Mouse (Mus musculus): ENCODE measurements at regions not wholly inside any gene's neighbourhood (a gene's known extent, or its start where the extent isn't known, plus 50 kb on each side); places are given as distances from the start of the nearest gene placed in this dataset.

- DNase-seq: no peak
Observed at GRCm38 (mm10) chr13:59910179-59911071, 87.5 kb upstream of the Tut7 start.

DNA sequence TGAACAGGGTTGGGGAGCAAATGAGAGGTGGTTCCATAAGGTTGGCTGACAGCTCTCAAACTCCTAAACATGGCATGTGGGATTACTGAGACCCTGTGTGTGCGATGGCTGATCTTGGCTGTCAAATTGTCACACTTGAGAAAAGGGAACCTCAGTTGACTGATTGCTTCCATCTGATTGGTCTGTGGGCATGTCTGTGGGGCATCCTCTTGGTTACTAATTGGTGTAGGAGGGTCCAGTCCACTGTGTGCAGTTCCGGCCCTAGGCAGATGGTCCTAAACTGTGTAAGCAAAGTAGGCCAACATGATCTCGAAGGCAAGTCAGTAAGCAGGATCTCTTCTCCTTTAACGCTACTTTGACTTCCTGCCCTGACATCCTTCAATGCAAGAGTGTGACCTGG lies 86.5 kb upstream of the Tut7 start:
- no peak for DNase-seq

- DNase-seq: no peak
Observed at GRCm38 (mm10) chr13:59908786-59909185, 85.8 kb upstream of the Tut7 start.

GRCm38 (mm10) chr13:59905488-59905887 lies 82.5 kb upstream of the Tut7 start:
- DNase-seq: no peak

DNA sequence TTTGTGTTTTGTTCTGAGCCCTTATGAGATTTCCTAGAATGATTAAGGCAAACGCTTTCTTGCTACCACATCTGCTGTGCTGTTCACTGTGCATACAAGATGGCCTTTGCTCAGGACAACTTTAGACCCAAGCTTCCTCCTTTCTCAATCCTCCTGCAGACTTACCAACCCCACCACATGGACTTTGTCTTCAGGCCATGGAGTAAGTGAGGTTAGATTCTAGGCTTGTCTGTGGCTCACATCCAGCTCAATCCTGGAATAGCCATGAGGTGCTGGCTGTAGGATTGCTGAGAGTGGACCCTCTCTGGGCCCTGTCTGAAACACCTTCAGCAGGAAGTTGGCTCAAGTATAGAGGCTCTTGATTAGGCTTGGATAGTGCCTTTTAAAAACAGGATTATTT lies 81.5 kb upstream of the Tut7 start:
- no peak for DNase-seq

- DNase-seq: no peak
Observed at GRCm38 (mm10) chr13:59899521-59899920, 76.6 kb upstream of the Tut7 start.

GRCm38 (mm10) chr13:59895754-59896153 lies 72.8 kb upstream of the Tut7 start:
- DNase-seq: no peak

- no peak for DNase-seq
Observed at GRCm38 (mm10) chr13:59894094-59894493, 71.1 kb upstream of the Tut7 start.

GRCm38 (mm10) chr13:59892961-59893360 lies 70.0 kb upstream of the Tut7 start:
- no peak for DNase-seq

GRCm38 (mm10) chr13:59892340-59892739 lies 69.4 kb upstream of the Tut7 start:
- no peak for DNase-seq

DNA sequence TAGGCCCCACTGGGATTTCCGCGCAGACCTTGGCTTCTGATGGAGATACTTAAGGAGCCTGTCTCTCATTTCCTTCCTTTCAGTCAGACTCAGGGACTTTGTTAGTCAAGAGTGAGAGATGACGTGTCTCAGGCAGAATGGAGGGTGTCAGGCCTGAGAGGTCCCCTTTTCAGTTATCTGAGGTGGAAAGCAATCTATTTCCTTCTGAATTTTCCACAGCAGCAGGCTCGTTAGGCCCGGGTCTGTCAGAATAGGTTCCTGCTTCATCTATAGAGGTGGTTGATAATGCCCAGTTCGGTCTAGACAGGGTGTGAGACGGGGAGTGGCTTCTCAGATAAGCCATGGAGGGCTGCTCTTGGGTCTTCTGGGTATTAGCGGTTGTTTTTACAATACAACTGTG lies 68.8 kb upstream of the Tut7 start:
- no peak for DNase-seq

GRCm38 (mm10) chr13:59889468-59890117 lies 66.6 kb upstream of the Tut7 start:
- no peak for DNase-seq

DNA sequence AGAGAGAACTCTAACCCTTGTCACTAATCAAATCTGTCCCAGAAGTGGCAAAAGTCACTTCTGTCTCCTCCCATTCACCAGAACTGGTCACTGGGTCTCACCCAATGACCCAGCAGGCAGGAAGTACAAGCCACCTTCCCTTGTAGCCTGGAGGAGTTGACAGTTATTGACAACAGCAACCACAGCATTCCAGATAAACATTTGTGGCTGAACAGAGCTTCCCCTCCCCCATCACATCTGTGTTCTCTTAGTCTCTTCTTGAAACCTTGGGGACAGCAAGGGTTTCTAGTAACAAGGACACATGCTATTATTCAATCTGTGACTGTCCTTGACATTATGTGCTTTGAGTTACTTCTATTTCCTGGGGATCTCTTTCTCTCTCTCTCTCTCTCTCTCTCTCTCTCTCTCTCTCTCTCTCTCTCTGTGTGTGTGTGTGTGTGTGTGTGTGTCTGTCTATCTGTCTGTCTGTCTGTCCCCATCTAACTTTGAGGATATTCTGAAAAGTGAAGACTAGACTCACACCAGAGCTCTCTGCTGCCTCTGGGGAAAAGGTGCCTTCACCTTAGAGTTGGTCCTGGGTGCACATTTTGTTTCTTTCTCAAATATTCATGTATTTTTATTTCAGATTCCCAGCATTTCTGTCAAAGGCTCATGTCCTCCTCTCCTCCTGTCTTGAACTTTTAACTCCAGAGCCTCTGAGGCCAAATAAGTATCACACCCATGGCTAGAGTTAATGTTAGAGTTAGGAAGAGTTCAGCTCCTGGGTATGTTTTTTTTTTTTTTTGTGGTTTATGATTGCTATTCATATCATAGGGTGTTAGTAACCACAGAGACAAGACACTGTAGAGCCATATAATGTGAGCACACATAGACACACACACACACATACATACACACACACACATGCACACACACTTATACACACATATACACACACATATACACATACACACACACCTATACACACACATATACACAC lies 65.4 kb upstream of the Tut7 start:
- DNase-seq: no peak

GRCm38 (mm10) chr13:59887306-59887705 lies 64.4 kb upstream of the Tut7 start:
- DNase-seq: no peak

GRCm38 (mm10) chr13:59886572-59886971 lies 63.6 kb upstream of the Tut7 start:
- DNase-seq: no peak

GRCm38 (mm10) chr13:59881989-59882784 lies 59.2 kb upstream of the Tut7 start:
- no peak for DNase-seq

GRCm38 (mm10) chr13:59880055-59880454 lies 57.1 kb upstream of the Tut7 start:
- no peak for DNase-seq

GRCm38 (mm10) chr13:59875637-59876036 lies 52.7 kb upstream of the Tut7 start:
- DNase-seq: no peak

GRCm38 (mm10) chr13:59874137-59874931 lies 51.4 kb upstream of the Tut7 start:
- DNase-seq: no peak
